Mouse (Mus musculus) liver, adult 2 months (tissue): Measurements from ENCODE around the gene Mroh7.

Experiments used
- CTCF ChIP-seq: fragments of 200-500 bp; IDR thresholded peaks from 2 replicates; pipeline ENCODE4 v1.5.1; 2011; ENCODE audit warnings: low read depth, low read length, control low read depth
- POLR2A ChIP-seq: fragments of 200-500 bp; IDR thresholded peaks from 2 replicates; pipeline ENCODE4 v1.6.1; 2011; ENCODE audit warnings: low read length, control low read depth; ENCODE audit not compliant: insufficient read depth; ENCODE audit errors: extremely low read depth

GRCm38 (mm10) chr4:106644218-106644610, 86.5 kb downstream of the Mroh7 start:
- TF ChIP-seq CTCF = no peak
- TF ChIP-seq POLR2A = no peak
